Mouse (Mus musculus) limb, embryonic 10.5 days (tissue): ENCODE measurements around the gene Nectin3. TPM values are rescaled to one million over a fixed set of nuclear protein-coding genes. Genes with fewer than 3 reads are reported as not detected.

Source experiments
- DNase-seq: peaks from one replicate; pipeline ENCODE4 v3.0.0-alpha.2; 2017; ENCODE audit warnings: low spot score
- H3K27ac ChIP-seq: fragments of 300-500 bp; sonication (generic); 2 replicates; pipeline ENCODE4 v1.5.1; 2016; ENCODE audit warnings: mild to moderate bottlenecking
- H3K27me3 ChIP-seq: fragments of 300-500 bp; sonication (generic); 2 replicates; pipeline ENCODE4 v1.6.1; 2016; ENCODE audit warnings: low read depth, mild to moderate bottlenecking; ENCODE audit not compliant: poor library complexity, severe bottlenecking
- H3K36me3 ChIP-seq: fragments of 300-500 bp; sonication (generic); 2 replicates; pipeline ENCODE4 v1.6.1; 2016; ENCODE audit warnings: mild to moderate bottlenecking, moderate library complexity
- H3K4me1 ChIP-seq: fragments of 300-500 bp; sonication (generic); 2 replicates; pipeline ENCODE4 v1.6.1; 2016
- H3K4me3 ChIP-seq: fragments of 300-500 bp; sonication (generic); 2 replicates; pipeline ENCODE4 v1.5.1; 2016; ENCODE audit warnings: mild to moderate bottlenecking, moderate library complexity
- H3K9me3 ChIP-seq: fragments of 300-500 bp; sonication (generic); replicated peaks from 2 replicates; pipeline ENCODE4 v1.6.1; 2016; ENCODE audit warnings: mild to moderate bottlenecking
- WGBS: fragments of 180-500 bp; shearing (Covaris S2); methylation state at CpG from one replicate; pipeline ENCODE4 v1.1.7; 2016; 5-methylcytosine and 5-hydroxymethylcytosine counted together
- polyA plus RNA-seq: library from polyadenylated mRNA; unstranded; fragments of >200 nt; fragmentation: Nextera tagmentation; extraction: Ambion mirVana; gene quantifications from 2 replicates; pipeline ENCODE4 v1.2.1, GENCODE M21; 2016

The Nectin3 gene
- polyA plus RNA-seq, 1 experiment from 2014 or later, result 25.9 TPM

DNA sequence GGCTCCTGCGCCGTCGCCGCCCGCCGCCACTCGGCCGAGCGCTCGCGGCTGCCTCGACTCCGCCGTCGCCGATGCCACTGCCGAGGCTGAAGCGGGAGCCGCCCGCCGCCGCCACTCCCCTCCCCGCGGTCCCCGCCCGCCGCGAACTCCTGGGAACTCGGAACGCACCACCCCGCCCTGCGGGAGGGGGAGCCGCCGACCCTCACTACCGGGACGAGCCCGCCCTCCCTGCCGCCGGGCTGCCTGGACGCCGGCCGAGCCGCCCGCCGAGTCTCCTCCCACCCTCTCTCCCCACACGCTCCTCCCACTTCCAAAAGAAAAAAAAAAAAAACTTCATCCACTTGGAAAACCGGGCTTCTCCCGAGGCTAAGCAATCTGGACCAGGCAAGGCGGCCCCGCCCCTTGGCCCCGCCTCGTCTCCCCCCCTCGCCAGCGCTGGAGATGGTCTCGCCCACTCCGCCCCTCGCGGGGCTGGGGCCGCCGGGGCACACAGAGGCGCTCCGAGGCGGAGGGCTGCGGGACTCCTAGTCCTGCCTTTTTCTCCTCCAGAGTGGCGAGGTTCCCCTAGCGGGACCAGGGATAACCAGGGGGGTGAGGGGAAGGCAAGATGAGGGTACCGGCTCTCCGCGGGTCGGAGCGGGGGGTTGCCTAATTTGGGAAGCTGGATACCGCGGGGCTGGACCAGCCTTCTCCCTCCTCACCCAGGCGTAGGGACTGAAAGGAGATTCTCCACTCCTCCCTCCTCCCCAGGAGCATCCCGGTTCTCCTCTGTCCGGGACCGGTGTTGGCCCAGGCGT, 1.2 kb downstream of the Nectin3 start:
- Histone ChIP-seq H3K27ac (peak overlapping the region; percentile 94), H3K9me3 (no peaks in the 10 kb centered on the region), H3K4me3 (peak overlapping the region; percentile 74), H3K36me3 (peaks cover 1% of the 10 kb centered on the region), H3K4me1 (peaks cover 16% of the 10 kb centered on the region), H3K27me3 (peaks cover 14% of the 10 kb centered on the region)
- DNase-seq, result peak; percentile 97
- under 1% methylated on average over 54 of the region's 78 CpGs for WGBS

GRCm38 (mm10) chr16:46496031-46496868, 2.1 kb downstream of the Nectin3 start:
- Histone ChIP-seq H3K36me3 (peaks cover 4% of the 10 kb centered on the region), H3K4me3 (peak overlapping the region; percentile 74), H3K9me3 (no peaks in the 10 kb centered on the region), H3K27ac (peak overlapping the region; percentile 94), H3K27me3 (peaks cover 14% of the 10 kb centered on the region), H3K4me1 (peaks cover 16% of the 10 kb centered on the region)
- DNase-seq, result peak; percentile 80
- WGBS, result under 1% methylated on average over 85 of the region's 96 CpGs

DNA sequence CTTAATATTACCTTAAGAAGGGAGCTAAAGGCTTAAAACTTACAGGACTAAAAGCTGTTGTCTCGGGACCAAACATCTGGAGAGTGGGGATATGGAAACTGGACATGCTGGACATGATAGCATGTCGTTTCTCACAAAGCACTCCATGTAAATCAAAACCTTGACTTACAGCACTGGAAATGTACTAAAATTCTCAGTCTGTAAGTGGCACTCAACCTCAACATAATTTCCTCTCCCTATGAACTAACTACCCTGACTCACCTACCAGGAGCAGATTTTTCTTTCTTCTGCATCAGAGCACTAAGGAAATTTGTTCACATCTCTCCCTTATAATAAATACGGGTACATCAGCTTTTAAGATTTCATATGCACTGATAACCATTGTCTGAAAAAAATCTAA, 3.1 kb downstream of the Nectin3 start:
- Histone ChIP-seq H3K4me1 (peaks cover 16% of the 10 kb centered on the region), H3K4me3 (peak overlapping the region; percentile 74), H3K36me3 (peaks cover 4% of the 10 kb centered on the region), H3K27me3 (peaks cover 14% of the 10 kb centered on the region), H3K27ac (peak overlapping the region; percentile 94; the same call in 1 of the 2 replicates), H3K9me3 (no peaks in the 10 kb centered on the region)
- WGBS, result 37% methylated on average over 3 of the region's 3 CpGs
- DNase-seq, result no peak

GRCm38 (mm10) chr16:46487436-46488097, 10.8 kb downstream of the Nectin3 start:
- no peaks in the 10 kb centered on the region for H3K9me3 ChIP-seq
- WGBS, result 69% methylated on average over 3 of the region's 3 CpGs
- DNase-seq, result no peak
- no peaks in the 10 kb centered on the region for H3K4me1 ChIP-seq
- no peak overlapping the region for H3K27ac ChIP-seq
- no peak overlapping the region for H3K4me3 ChIP-seq
- peaks cover 4% of the 10 kb centered on the region for H3K36me3 ChIP-seq
- no peaks in the 10 kb centered on the region for H3K27me3 ChIP-seq

DNA sequence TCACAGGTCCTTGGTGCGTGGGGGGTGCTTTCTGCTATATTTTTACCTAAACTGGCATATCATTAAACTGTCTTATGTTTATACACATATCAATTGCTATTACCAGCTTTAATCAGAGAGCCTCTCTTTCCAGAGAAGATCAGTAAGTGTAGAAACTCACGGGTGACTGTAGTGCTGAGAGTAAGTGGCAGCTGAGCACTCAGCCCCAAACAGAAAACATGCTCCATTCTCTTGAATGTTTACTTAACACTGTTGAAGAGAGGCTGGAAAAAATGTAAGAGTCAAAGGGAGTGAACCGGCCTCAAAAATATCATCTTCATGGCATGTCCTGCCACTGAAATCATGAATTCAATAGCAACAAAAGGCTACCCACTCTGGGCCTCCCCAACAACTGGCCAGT, 21.0 kb downstream of the Nectin3 start:
- no peak for DNase-seq
- Histone ChIP-seq H3K27ac (no peak overlapping the region), H3K27me3 (no peaks in the 10 kb centered on the region), H3K36me3 (0 out of 2 replicates have a peak, but pooled peaks cover 7% of the 10 kb centered on the region), H3K4me3 (no peak overlapping the region), H3K9me3 (no peaks in the 10 kb centered on the region), H3K4me1 (no peaks in the 10 kb centered on the region)
- 92% methylated on average over 3 of the region's 3 CpGs for WGBS

DNA sequence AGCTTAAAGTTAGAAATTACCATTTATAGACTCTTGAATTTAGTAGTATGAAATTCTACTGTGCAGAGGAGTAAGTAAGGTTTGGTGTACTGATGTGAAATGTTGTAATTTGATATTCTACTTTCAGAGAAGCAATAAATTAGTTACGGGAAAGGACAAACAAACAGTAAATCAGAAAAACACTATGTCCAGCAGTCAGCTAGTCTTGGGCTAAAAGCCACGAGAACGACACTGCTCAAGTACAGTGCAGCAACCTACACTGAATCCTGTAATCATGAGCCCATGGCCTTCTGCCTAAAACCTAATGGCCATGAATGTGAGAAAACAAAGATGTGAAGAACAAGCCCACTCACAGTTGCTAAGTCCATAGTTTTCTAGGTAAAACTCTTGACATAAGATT, 46.9 kb downstream of the Nectin3 start:
- Histone ChIP-seq H3K36me3 (peaks cover 25% of the 10 kb centered on the region), H3K27ac (no peak overlapping the region), H3K9me3 (no peaks in the 10 kb centered on the region), H3K27me3 (no peaks in the 10 kb centered on the region), H3K4me1 (no peaks in the 10 kb centered on the region), H3K4me3 (no peak overlapping the region)
- 74% methylated on average over 3 of the region's 3 CpGs for WGBS
- no peak for DNase-seq

DNA sequence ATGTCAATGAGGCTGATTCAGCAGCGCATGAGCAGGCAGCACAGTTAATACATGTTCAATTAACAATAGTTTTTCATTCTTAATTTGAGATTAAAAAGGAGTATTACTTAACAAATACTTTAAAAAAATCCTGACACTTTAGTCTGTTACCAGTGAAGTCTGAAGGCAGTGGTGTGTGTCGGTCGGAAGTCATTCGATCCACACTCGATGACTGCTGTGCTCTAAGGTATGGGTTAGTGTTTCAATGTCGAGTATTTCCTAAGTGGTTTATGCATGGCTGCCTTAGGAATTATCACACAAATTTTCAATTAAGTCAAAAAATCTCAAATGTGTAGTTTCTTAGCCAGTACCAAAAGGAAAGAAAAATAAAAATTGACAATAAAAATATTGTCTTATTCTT, 49.3 kb downstream of the Nectin3 start:
- DNase-seq, result no peak
- H3K36me3 ChIP-seq, result peaks cover 16% of the 10 kb centered on the region
- WGBS, result 93% methylated on average over 6 of the region's 6 CpGs
- no peaks in the 10 kb centered on the region for H3K4me1 ChIP-seq
- no peak overlapping the region for H3K4me3 ChIP-seq
- H3K9me3 ChIP-seq, result no peaks in the 10 kb centered on the region
- H3K27ac ChIP-seq, result no peak overlapping the region
- H3K27me3 ChIP-seq, result no peaks in the 10 kb centered on the region

- Histone ChIP-seq H3K4me3 (no peak overlapping the region), H3K36me3 (peaks cover 20% of the 10 kb centered on the region), H3K27ac (no peak overlapping the region), H3K4me1 (no peaks in the 10 kb centered on the region), H3K9me3 (no peaks in the 10 kb centered on the region), H3K27me3 (no peaks in the 10 kb centered on the region)
- no peak for DNase-seq
- WGBS, result 89% methylated on average over 5 of the region's 5 CpGs
Observed at GRCm38 (mm10) chr16:46431317-46431716, 67.0 kb downstream of the Nectin3 start.

- no peaks in the 10 kb centered on the region for H3K4me1 ChIP-seq
- H3K4me3 ChIP-seq, result no peak overlapping the region
- no peak for DNase-seq
- no peaks in the 10 kb centered on the region for H3K9me3 ChIP-seq
- H3K27ac ChIP-seq, result no peak overlapping the region
- 96% methylated on average over 3 of the region's 3 CpGs for WGBS
- H3K27me3 ChIP-seq, result no peaks in the 10 kb centered on the region
- H3K36me3 ChIP-seq, result peaks cover 16% of the 10 kb centered on the region
Observed at GRCm38 (mm10) chr16:46416177-46416576, 82.1 kb downstream of the Nectin3 start.

DNA sequence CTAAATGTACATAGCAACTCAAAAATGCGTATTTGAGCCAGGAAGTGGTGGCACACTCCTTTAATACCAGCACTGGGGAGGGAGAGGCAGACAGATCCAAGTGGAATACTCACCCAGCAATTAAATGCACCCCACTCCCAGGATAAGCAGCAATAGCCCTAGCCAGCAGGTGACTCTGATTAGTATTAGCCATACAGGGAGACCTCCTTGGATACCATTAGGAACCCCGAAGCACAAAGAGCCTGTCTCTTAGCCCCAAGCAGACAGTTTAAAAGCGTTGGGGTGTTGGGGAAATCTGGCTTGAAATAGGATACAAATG, 87.6 kb downstream of the Nectin3 start:
- H3K9me3 ChIP-seq, result no peaks in the 10 kb centered on the region
- 92% methylated on average over 3 of the region's 3 CpGs for WGBS
- no peak overlapping the region for H3K27ac ChIP-seq
- H3K4me3 ChIP-seq, result no peak overlapping the region
- no peaks in the 10 kb centered on the region for H3K36me3 ChIP-seq
- DNase-seq, result no peak
- H3K4me1 ChIP-seq, result no peaks in the 10 kb centered on the region
- H3K27me3 ChIP-seq, result no peaks in the 10 kb centered on the region

DNA sequence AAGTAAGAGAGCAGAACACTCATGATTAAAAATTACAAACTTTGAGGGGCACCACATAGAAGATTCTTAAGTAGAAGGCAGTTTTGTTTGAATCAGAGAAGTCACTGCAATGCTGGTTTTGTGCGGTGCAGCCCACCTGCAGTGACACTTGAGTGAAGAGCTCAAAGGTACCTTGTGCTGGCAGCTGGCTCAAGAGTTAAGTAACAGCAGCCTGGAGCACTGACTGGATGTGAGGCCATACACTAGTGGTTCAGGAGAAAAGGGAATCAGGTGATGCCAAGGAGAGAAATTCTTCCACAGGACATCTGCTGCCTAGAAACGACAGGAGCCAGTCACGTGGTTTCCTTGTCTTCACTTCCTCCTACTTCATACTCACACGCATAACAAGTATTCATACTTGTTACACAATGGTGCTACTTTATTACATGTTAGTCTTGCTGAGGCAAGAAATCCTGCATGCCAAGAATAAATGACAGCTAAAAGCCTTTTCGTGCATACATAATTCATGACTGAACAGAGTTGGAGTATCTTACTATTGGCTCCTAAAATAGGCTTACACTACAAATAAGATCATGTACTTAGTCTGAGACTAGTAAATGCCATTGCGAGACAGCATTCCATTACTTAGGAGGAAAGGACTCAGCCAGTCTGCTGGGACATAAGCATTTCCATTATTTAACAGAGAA, 88.1 kb downstream of the Nectin3 start:
- Histone ChIP-seq H3K9me3 (no peaks in the 10 kb centered on the region), H3K27me3 (no peaks in the 10 kb centered on the region), H3K4me3 (no peak overlapping the region), H3K4me1 (no peaks in the 10 kb centered on the region), H3K36me3 (no peaks in the 10 kb centered on the region), H3K27ac (no peak overlapping the region)
- DNase-seq, result no peak
- 94% methylated on average over 6 of the region's 6 CpGs for WGBS

- 95% methylated on average over 15 of the region's 15 CpGs for WGBS
- no peaks in the 10 kb centered on the region for H3K4me1 ChIP-seq
- no peaks in the 10 kb centered on the region for H3K36me3 ChIP-seq
- no peak overlapping the region for H3K27ac ChIP-seq
- H3K27me3 ChIP-seq, result no peaks in the 10 kb centered on the region
- H3K9me3 ChIP-seq, result no peaks in the 10 kb centered on the region
- H3K4me3 ChIP-seq, result no peak overlapping the region
- no peak for DNase-seq
Observed at GRCm38 (mm10) chr16:46407997-46408396, 90.3 kb downstream of the Nectin3 start.
